Mouse (Mus musculus) splenic B cell, adult 2 months (primary cell): ENCODE measurements around the gene Susd6.
"Not testable (repeated sequence)": the region's sequence is repeated elsewhere in the genome, so short reads cannot be mapped to it uniquely, and the experiment has no call there.

ENCODE experiments used
- DNase-seq: peaks from one replicate; pipeline ENCODE4 v3.0.0-alpha.2; 2011; ENCODE audit warnings: low read depth, low spot score
- H3K27me3 ChIP-seq: 2 replicates; pipeline ENCODE4 v1.6.1; 2012; ENCODE audit warnings: mild to moderate bottlenecking, low read length, moderate library complexity, mixed read lengths; ENCODE audit not compliant: control insufficient read depth, poor library complexity, insufficient read depth, severe bottlenecking
- H3K36me3 ChIP-seq: 2 replicates; pipeline ENCODE4 v1.6.1; 2012; ENCODE audit warnings: mild to moderate bottlenecking, low read length, moderate library complexity, mixed read lengths; ENCODE audit not compliant: control insufficient read depth, poor library complexity, insufficient read depth, severe bottlenecking

Gene Susd6

DNA sequence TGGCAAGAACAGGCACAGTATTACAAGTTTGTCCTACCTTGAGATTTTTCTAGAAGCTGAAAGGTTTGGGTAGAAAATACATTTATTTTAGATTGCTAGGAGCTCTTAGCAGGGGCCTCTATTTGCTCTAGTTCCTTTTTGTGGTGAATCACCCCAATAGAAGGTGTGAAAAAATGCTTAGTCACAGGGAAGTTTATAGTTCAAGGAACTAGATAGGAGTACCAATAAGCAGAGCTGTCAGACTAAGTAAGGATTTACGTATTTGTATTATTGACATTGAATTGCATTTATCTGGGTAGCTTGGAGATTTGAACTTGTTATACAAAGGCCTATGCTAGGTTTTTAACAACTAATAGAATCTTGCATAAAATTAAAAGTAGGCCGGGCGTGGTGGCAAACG lies 23.6 kb downstream of the Susd6 start:
- Histone ChIP-seq H3K27me3 (no peaks in the 10 kb centered on the region), H3K36me3 (no peaks in the 10 kb centered on the region; the same call in 1 of the 2 replicates)
- no peak for DNase-seq

DNA sequence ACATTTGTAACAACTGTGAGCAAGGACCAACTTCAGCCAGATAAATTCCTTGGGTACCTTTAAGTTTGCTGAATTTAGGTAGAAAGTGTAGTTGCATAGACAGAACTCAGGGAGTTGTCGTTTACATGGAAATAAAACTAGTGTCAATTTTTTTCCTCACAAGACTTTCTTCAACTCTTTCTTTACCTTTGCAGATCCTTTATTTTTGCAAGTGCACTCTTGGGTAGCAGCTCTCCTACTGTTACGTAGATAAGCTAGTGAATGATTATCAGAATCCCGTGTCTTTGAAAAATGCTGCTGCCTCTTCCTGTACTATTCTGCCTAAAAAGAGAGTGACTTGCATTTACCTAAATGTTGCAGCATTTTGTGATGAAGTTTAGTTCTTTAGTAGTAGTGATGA lies 24.2 kb downstream of the Susd6 start:
- DNase-seq: no peak
- Histone ChIP-seq H3K36me3 (no peaks in the 10 kb centered on the region; the same call in 1 of the 2 replicates), H3K27me3 (no peaks in the 10 kb centered on the region)

DNA sequence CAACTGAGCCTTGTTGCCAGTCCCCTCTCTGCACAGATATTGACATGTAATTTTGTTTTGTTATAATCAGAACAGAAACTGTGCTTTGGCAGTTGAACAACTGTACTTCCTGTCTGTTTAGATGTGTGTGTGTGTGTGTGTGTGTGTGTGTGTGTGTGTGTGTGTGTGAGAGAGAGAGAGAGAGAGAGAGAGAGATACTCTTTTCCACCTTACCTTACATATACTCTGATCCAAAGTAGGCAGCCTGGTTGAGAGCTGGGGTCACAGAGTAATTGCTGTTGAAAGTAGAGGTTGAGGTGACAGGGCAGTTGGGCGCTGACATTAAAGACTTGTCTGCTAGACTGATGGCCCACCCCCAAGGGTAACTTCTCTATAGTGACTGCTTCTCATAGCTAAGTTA lies 25.0 kb downstream of the Susd6 start:
- no peak for DNase-seq
- Histone ChIP-seq H3K27me3 (no peaks in the 10 kb centered on the region), H3K36me3 (no peaks in the 10 kb centered on the region; the same call in 1 of the 2 replicates)

DNA sequence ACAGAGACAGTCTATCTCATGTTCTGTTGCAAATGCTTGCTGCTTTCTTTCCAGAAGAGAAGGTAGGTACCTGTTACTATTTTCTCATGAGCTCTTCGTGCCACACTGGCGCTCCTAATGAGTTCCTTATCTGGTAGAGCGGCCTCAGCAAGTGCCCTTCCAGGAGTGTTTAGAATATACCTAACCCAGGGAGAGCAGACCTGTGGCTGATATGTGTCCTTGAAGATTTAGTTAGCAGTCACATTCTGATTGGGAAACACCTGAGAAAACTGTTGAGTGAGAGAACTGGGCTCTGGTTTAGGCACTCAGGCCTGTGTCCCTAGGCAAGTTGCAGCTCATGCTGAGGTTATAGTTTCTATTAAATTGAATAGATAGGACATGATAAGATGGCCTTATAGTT lies 25.6 kb downstream of the Susd6 start:
- H3K36me3 ChIP-seq: no peaks in the 10 kb centered on the region; the same call in 1 of the 2 replicates
- H3K27me3 ChIP-seq: no peaks in the 10 kb centered on the region
- no peak for DNase-seq

DNA sequence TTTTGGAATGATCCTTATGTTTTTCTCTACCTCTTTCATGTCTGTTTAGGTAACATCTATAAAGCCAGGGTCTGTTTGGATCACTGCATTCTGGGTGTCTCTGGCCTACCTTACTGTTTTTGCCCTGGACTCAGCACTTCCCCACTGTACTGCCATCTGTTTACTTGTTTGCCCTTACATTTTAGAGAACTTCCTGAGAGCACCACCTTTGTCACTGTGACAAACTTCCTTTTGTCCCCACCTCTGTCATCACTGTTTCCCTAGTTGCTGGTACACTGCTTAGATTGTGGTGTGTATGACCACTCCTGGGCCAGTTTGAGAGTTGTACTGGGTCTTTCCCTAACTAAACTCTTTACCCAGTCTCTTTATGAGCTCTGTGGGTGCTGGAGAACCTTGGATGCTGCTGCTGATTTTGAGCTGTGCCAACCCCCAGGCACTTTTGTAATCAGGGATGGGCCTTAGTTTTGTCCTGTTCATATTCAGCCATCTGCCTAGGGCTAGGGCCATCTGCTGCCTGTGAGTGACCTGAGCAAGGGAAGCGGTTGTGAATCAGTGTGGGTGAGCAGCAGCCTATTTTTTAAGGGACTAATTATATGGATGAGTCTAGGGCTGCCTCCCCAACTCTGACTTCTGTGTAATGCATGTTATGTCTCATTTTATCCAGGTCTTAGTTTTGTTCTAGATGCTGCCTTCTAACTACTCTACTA lies 26.2 kb downstream of the Susd6 start:
- Histone ChIP-seq H3K36me3 (no peaks in the 10 kb centered on the region; the same call in 1 of the 2 replicates), H3K27me3 (no peaks in the 10 kb centered on the region)
- peak; percentile 56 for DNase-seq

DNA sequence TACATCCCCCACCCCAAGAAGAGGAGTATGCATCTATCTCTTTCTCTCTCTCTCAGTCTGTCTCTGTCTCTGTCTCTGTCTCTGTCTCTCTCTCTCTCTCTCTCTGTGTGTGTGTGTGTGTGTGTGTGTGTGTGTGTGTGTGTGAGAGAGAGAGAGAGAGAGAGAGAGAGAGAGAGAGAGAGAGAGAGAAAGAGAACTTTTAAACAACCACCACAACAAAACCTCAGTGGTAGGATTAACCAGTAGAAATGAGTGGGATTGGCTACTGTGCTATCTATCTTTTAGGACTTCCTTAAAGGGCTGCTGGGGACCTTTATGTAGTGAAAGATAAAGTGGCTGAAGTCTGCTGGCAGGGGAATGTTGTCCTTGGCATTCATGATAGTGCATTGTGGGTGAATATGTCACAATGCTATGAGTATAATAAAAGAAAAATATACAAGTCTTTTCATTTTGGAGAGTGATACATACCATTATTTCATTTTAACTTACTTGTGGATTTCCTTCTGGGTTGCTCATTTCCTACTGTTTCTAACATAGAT lies 27.5 kb downstream of the Susd6 start:
- no peak for DNase-seq
- Histone ChIP-seq H3K36me3 (no peaks in the 10 kb centered on the region), H3K27me3 (no peaks in the 10 kb centered on the region)

DNA sequence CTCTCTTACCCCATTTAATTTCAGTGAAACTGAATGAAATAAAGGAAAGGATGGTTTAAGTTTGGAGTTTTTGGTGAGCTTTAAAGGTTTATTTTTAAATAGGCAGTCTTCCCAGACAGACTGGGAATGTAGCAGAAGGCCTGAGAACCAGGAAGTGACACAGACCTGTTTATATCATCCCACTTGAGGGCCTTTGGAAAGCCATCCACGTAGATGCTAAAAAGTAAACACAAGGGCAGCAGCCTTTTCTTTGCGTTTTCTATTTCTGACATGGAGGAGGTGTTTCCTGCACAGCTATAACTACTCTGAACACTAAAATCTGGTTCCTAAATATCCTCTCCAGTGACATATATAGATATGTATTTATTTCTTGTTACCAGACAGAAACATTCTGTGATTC lies 28.7 kb downstream of the Susd6 start:
- H3K27me3 ChIP-seq, H3K36me3 ChIP-seq, DNase-seq: not testable (repeated sequence)

DNA sequence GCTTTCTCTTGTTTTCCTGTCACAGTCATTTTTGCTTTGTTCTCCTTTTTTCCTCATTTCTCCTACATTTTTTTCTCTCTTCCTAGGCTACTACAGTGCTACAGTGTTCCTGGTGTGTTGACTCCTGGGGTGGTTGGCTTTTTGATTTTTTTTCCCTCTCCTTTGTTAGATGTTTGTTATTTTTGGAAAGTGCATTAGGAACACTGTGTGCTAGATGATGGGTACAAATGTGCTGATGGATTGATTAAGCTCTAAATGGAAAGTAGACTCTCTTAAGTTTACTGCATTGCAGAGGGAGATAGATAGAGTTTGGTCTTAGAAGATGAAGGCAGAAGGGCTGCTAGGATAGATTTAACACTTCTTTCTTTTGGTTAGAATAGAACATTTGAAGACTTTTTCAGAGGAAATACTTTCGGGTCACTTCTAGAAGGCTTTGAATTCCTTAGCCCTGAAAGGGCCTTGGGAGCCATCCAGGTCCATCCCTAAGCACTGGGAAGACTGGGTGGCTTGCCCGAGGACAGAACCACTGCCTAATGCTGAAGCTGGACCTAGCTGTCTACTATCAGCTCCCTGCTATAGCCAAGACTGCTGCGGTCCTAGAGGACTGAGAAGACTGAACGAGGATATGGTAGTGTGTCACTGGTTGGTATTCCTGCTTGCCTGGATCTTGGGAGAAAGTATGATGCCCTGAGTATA lies 31.1 kb downstream of the Susd6 start:
- Histone ChIP-seq H3K27me3 (no peaks in the 10 kb centered on the region), H3K36me3 (no peaks in the 10 kb centered on the region)
- no peak for DNase-seq

DNA sequence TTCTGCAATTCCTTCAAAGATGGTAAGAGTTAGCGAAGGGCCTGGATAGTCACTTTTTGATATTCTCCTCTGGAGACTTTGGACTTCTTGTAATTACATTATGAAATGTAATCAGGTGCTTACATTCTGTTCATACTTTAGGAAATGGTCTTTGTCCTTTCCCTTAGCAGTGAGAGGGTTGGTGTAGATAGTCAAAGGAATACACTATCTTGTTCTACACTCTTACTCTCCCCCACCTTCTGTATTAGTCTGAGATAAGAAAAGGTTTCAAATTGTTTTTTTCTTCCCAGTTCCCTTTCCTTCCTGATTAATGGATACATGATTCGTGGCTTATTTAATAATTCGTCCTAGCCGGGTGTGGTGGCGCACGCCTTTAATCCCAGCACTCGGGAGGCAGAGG lies 32.2 kb downstream of the Susd6 start:
- H3K36me3 ChIP-seq: no peaks in the 10 kb centered on the region
- H3K27me3 ChIP-seq: no peaks in the 10 kb centered on the region
- DNase-seq: no peak

DNA sequence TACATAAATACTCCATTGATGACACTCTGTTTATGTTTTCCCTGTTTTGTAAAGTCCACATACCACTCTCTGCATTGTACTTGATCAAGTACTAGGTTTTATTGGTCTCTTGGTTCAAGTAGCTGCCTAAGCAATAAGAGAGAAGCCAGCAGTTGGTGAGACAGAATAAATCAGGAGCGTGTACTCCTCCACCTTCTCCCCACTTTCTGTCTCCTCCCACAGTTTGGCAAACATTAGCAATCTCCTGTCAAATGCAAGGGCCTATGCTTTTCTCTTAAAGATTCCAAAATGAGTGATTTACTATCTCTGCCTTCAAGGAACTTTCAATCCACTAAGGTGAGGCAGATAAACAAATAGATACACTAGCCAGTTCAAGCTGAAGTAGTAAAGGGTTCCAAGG lies 33.9 kb downstream of the Susd6 start:
- no peaks in the 10 kb centered on the region; the same call in 1 of the 2 replicates for H3K36me3 ChIP-seq
- H3K27me3 ChIP-seq: no peaks in the 10 kb centered on the region
- no peak for DNase-seq

DNA sequence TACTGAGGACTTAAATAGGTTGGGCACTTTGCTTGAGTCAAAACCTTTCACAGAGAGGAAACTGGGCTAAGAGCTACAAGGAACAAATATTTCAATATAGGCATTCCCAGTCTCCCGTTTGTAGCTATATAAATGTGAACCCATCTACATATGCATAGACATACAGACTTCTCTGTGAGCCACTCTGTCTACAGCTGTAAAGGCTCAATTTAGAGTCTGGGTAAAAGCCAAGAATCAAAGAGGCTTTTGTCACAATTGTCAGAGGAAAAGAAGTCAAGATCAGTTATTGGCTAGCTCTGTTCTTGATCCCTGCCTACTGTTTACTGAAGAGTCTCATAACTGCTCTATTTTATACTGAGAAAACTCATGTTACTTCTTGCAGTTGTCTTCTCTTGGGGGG lies 36.1 kb downstream of the Susd6 start:
- DNase-seq: no peak
- Histone ChIP-seq H3K27me3 (no peaks in the 10 kb centered on the region), H3K36me3 (peaks cover 2% of the 10 kb centered on the region)

DNA sequence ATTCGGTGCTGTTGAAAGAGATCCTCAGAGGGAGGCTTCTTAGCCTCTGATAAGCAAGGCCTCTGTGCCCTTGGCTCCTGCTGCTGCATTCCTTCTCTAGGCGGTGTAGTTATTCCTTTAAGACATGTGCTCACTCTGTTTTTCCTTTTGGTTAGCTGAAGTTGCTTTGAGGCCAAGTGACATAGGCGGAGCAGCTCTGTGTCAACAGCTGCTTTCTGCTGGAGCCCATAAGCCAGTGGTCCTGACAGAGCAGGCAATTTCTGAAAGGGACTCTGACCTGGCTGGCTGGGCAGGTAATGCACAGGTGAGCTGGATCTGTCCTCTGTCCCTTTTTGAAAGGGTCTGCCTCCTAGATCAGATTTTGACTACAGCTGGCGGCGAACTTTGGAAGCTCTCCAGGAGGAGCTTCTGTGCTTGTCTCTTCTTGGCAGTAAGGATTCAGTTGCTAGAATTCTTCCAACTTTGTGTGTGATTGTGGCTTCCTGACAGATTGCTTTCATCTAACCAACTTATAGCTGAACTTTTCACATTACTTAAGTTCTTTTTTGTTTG lies 37.2 kb downstream of the Susd6 start:
- no peak for DNase-seq
- peaks cover 3% of the 10 kb centered on the region for H3K36me3 ChIP-seq
- H3K27me3 ChIP-seq: no peaks in the 10 kb centered on the region

DNA sequence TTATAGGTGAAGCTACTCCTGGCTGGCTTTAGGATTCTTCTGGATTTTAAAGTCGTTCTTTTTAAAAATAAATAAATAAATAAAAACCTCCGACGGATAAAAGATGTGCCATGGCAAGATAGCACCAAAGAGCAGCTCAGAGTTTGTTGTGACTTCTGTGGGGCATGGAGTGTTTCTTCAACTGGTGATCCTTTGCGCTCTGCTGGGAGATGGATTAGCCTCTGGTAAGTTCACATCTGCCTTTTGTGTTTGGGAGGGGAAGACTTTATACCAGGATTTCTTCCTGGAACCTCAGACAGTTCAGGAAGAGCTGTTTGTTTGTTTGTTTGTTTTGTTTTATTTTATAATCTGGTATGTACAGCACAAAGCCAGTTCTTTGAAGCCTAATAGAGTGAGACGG lies 37.7 kb downstream of the Susd6 start:
- Histone ChIP-seq H3K27me3 (no peaks in the 10 kb centered on the region), H3K36me3 (peaks cover 5% of the 10 kb centered on the region)
- no peak for DNase-seq

DNA sequence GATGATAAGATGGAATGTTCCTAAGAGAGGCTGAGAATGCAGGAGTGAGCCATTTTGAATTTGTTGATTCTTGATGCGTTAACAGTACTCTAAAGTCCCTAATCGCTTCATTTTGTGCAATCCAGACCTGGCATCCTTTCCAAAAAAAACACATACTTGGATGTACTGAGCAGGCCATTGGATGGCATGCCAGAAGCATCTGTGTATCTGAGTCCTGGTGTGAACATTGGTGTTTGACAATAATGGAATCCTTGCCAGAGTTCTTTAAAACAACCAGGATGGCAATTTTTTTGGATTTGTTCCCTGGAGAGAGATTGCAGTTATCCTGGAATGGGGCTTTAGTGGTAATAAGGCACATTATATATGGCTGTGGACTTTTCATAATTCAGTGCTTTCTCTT lies 38.6 kb downstream of the Susd6 start:
- DNase-seq: no peak
- Histone ChIP-seq H3K36me3 (peaks cover 5% of the 10 kb centered on the region), H3K27me3 (no peaks in the 10 kb centered on the region)

DNA sequence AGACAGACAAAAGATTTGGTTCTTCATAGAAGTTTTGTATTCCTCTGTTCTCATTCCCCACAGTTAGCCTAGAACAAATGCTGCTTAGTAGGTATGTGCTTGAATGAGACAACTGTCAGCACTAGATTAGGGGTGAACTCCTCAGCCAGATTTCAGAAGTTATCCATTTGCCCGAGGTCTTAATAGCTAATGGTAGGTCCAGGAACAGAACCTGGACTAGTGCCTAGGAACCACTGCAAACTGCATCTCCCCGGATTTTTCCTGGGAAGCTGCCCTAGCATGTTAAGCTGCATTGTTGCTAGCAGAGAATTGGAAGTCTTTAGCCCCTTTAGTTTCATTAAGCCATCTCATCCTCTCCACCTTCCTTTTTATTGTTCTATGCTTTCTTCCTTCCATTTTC lies 39.9 kb downstream of the Susd6 start:
- DNase-seq: no peak

More for the DNA sequence above, 39.9 kb downstream of the Susd6 start:
- Histone ChIP-seq H3K27me3 (no peaks in the 10 kb centered on the region), H3K36me3 (peaks cover 5% of the 10 kb centered on the region)
